Mouse (Mus musculus) C2C12 (cell line): ENCODE data around the gene Daglb.

Experiments
- CEBPB ChIP-seq: IDR thresholded peaks from one replicate; pipeline ENCODE4 v1.6.1; 2011; ENCODE audit warnings: low read depth, mild to moderate bottlenecking, control low read depth, moderate library complexity
- CTCF ChIP-seq: IDR thresholded peaks from one replicate; pipeline ENCODE4 v1.5.1; 2011; ENCODE audit not compliant: control insufficient read depth, insufficient read depth, insufficient read length
- FOSL1 ChIP-seq: IDR thresholded peaks from one replicate; pipeline ENCODE4 v1.8.0; 2011; ENCODE audit warnings: mild to moderate bottlenecking, low read length; ENCODE audit not compliant: poor library complexity, insufficient read depth, severe bottlenecking
- MAX ChIP-seq: IDR thresholded peaks from one replicate; pipeline ENCODE4 v1.6.1; 2011; ENCODE audit warnings: mild to moderate bottlenecking, control low read depth
- MYOD1 ChIP-seq: IDR thresholded peaks from one replicate; pipeline ENCODE4 v1.6.1; 2011; ENCODE audit warnings: low read depth; ENCODE audit not compliant: control insufficient read depth, insufficient read length
- MYOG ChIP-seq: IDR thresholded peaks from one replicate; pipeline ENCODE4 v1.6.1; 2011; ENCODE audit not compliant: control insufficient read depth, insufficient read length; ENCODE audit errors: extremely low read depth
- USF1 ChIP-seq: IDR thresholded peaks from one replicate; pipeline ENCODE4 v1.6.1; 2011; ENCODE audit warnings: low read depth, mild to moderate bottlenecking, control low read depth, moderate library complexity

DNA sequence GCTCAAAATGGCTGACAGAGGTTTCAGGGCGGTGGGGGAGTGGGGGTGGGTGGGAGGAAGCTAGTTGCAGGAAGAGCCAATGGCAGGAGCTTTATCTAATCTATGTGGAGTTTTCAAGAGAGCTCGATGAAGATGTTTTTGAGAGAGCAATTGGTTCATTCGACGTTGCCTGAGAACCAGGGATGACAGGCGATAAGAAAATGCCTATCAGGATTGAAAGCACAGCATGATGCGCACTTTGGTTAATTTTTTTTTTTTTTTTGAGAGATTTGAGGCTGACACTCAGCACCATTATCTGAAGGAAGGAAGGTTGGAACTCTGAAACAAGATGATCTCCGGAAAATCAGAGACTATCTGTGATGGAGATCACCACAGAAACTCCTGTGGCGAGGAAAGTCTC is 74.7 kb downstream of the Daglb start:
- no peak for TF ChIP-seq CTCF
- TF ChIP-seq USF1, result no peak
- no peak for TF ChIP-seq MYOG
- TF ChIP-seq FOSL1, result no peak
- TF ChIP-seq MAX, result no peak
- no peak for TF ChIP-seq CEBPB
- no peak for TF ChIP-seq MYOD1
